Mouse (Mus musculus) thymus, adult 2 months (tissue): ENCODE results near the gene Cox20. TPM values are rescaled to one million over a fixed set of nuclear protein-coding genes. Genes with fewer than 3 reads are reported as not detected.
A peak's percentile ranks its signal among the peaks of the same experiment; 100 is the strongest.
"Not testable (repeated sequence)": the region's sequence is repeated elsewhere in the genome, so short reads cannot be mapped to it uniquely, and the experiment has no call there.

Source experiments
- DNase-seq: peaks from one replicate; pipeline ENCODE4 v3.0.0; 2021
- H3K27ac ChIP-seq: fragments of 200-500 bp; 2 replicates; pipeline ENCODE4 v1.5.1; 2012; ENCODE audit warnings: low read length, control low read depth; ENCODE audit not compliant: control insufficient read depth, insufficient read depth
- H3K27me3 ChIP-seq: fragments of 200-500 bp; 2 replicates; pipeline ENCODE4 v1.6.1; 2012; ENCODE audit warnings: mild to moderate bottlenecking, low read length, moderate library complexity, mixed read lengths; ENCODE audit not compliant: control insufficient read depth, insufficient read depth
- H3K36me3 ChIP-seq: fragments of 200-500 bp; 2 replicates; pipeline ENCODE4 v1.6.1; 2012; ENCODE audit warnings: mild to moderate bottlenecking, low read length, moderate library complexity; ENCODE audit not compliant: control insufficient read depth, insufficient read depth
- H3K4me1 ChIP-seq: fragments of 200-500 bp; replicated peaks from 2 replicates; pipeline ENCODE4 v1.6.1; 2012; ENCODE audit warnings: low read length; ENCODE audit not compliant: control insufficient read depth, insufficient read depth
- H3K4me3 ChIP-seq: fragments of 200-500 bp; 2 replicates; pipeline ENCODE4 v1.5.1; 2012; ENCODE audit warnings: mild to moderate bottlenecking, low read length, control low read depth, moderate library complexity; ENCODE audit not compliant: control insufficient read depth, insufficient read depth
- CTCF ChIP-seq: fragments of 200-500 bp; IDR thresholded peaks from 2 replicates; pipeline ENCODE4 v1.5.1; 2012; ENCODE audit warnings: mild to moderate bottlenecking, control low read depth, low read length, moderate library complexity, borderline replicate concordance; ENCODE audit not compliant: control insufficient read depth, poor library complexity, insufficient read depth; ENCODE audit errors: extremely low read depth
- POLR2A ChIP-seq: fragments of 200-500 bp; IDR thresholded peaks from 2 replicates; pipeline ENCODE4 v1.6.1; 2012; ENCODE audit warnings: mild to moderate bottlenecking, low read length, control low read depth, moderate library complexity; ENCODE audit not compliant: control insufficient read depth, poor library complexity, insufficient read depth; ENCODE audit errors: extremely low read depth
- WGBS: fragments of 180-500 bp; shearing (Covaris S2); methylation state at CpG from one replicate; pipeline ENCODE4 v1.1.7; 2018; 5-methylcytosine and 5-hydroxymethylcytosine counted together
- polyA plus RNA-seq: library from polyadenylated mRNA; depleted of rRNA; stranded (reverse); fragments of >200 nt; gene quantifications from 2 replicates; pipeline ENCODE4 v1.2.3, GENCODE M21; 2012; rRNA removed

Gene Cox20
- 16.2 and 19.2 TPM in 2 replicates for polyA plus RNA-seq

GRCm38 (mm10) chr1:178318389-178319184 is at the start of gene Cox20:
Gene Cox20 (plus strand): TSS chr1:178319130.
- TF ChIP-seq CTCF, result peak; percentile 50; the same call in 1 of the 2 replicates
- peak; percentile 80 for TF ChIP-seq POLR2A
- H3K4me3 ChIP-seq, result peak within 1 kb of the TSS; percentile 72
- no peaks in the 10 kb centered on the region for H3K4me1 ChIP-seq
- no peaks in the 10 kb centered on the region for H3K27me3 ChIP-seq
- WGBS, result under 1% methylated on average over 83 of the region's 83 CpGs
- H3K27ac ChIP-seq, result peak within 1 kb of the TSS; percentile 91
- peaks cover 30% of the 10 kb centered on the region for H3K36me3 ChIP-seq
- peak; percentile 97 for DNase-seq

DNA sequence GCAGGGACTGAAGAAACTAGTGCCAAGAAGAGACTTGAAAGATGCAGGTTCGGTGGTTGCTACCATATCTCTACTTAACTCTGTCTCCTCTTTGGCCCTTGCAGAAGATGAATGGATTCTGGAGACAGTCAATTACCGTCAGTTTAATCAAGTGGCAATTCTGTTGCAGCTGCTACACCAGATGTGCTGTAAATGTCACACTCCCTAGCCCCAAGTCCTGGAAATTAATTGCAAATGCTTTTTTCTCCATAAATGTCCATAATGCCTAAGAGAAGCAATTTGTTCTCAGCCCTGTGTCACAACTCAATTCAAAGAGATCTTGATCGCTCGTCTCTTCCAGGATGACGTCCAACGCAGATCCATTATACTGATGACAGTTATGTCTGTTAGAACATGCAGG is 48.3 kb upstream of the Cox20 start:
- Histone ChIP-seq H3K27me3 (no peaks in the 10 kb centered on the region), H3K27ac (no peak overlapping the region), H3K4me3 (no peak overlapping the region), H3K4me1 (peaks cover under 1% of the 10 kb centered on the region), H3K36me3 (no peaks in the 10 kb centered on the region)
- DNase-seq, result no peak
- WGBS, result 95% methylated on average over 6 of the region's 6 CpGs
- TF ChIP-seq POLR2A (no peak), CTCF (no peak)

DNA sequence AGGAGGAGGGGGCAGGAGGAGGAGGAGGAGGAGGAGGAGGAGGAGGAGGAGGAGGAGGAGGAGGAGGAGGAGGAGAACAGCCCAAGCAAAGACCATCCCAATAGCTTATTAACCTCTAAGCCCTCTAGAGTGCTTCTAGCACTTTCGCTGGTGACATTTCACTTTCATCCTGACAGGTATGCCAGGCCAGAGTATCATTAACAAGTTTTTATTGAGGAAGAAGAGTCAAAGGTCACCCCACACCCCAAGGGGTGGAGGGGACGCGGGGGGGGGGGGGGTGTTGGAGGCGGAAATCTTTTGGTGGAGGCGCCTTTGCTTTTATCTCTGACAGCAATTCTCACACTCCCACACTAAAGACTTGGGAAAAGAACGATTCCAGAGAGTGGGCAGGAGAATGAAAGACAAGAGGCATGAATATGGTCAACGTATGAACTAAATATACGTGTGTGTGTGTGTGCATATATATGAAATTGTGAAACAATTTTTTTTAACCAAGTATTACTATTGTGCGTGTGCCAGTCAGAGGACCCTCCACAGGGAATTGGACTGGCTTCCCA is 43.7 kb upstream of the Cox20 start:
- DNase-seq, result no peak

GRCm38 (mm10) chr1:178275738-178276053 is 43.2 kb upstream of the Cox20 start:
- 17% methylated on average over 11 of the region's 11 CpGs for WGBS
- H3K36me3 ChIP-seq, result no peaks in the 10 kb centered on the region

More for the DNA sequence above, 43.7 kb upstream of the Cox20 start:
- WGBS, result 78% methylated on average over 9 of the region's 9 CpGs
- H3K27me3 ChIP-seq, result no peaks in the 10 kb centered on the region
- no peak overlapping the region for H3K27ac ChIP-seq
- no peaks in the 10 kb centered on the region for H3K36me3 ChIP-seq
- H3K4me3 ChIP-seq, result no peak overlapping the region
- H3K4me1 ChIP-seq, result peaks cover 10% of the 10 kb centered on the region
- no peak for TF ChIP-seq CTCF
- TF ChIP-seq POLR2A, result no peak

DNA sequence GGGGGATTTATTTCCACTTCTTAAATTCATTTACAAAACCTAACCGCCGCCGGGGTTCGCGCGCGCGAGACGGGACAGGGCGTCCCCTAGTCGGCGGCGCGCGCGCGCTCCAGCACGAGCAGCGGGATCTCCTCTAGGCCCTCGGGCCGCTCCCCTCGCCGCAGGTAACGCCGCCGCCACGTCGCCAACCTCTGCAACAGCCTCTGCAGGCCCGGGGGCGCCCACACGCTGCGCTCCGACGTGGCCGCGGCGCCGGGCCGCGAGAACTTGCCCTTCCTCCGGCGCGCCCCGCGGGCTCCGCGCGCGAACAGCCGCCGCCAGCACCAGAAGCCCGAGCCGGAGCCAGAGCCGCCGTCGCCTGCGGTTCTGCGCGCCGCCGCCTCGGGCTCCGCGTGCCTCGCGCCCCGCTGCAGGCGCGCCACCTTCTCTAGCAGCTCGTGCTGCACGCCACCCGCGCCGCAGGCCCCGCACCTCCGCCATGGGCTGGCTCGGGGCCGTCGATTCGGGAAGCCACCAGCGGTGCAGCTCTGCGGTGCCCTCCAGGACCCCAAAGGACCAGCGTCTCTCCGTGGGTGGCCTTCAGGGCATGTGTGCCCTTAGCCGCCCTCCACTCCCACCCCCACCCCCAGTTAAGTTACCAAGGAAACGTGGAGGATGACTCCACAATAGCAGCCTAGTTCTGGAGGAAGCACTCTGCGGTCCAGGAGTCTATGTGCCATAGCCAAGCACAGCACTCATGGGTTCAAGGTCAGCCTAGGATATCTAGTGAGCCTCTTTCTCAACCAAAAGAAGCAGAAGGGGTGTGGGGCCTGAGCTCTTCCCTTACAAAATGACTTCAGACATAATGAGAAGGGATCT is 42.6 kb upstream of the Cox20 start:
- H3K27ac ChIP-seq, result no peak overlapping the region
- TF ChIP-seq POLR2A (no peak), CTCF (no peak; the same call in 1 of the 2 replicates)
- DNase-seq, result peak; percentile 55
- no peaks in the 10 kb centered on the region for H3K36me3 ChIP-seq
- 2% methylated on average over 87 of the region's 87 CpGs for WGBS
- no peaks in the 10 kb centered on the region for H3K27me3 ChIP-seq
- H3K4me3 ChIP-seq, result peak overlapping the region; percentile 43
- H3K4me1 ChIP-seq, result peaks cover 10% of the 10 kb centered on the region

More at GRCm38 (mm10) chr1:178275738-178276053, 43.2 kb upstream of the Cox20 start:
- no peak for DNase-seq
- H3K27ac ChIP-seq, result no peak overlapping the region
- H3K4me3 ChIP-seq, result peak overlapping the region; percentile 43
- H3K27me3 ChIP-seq, result no peaks in the 10 kb centered on the region
- peaks cover 10% of the 10 kb centered on the region for H3K4me1 ChIP-seq
- no peak for TF ChIP-seq POLR2A
- TF ChIP-seq CTCF, result no peak

DNA sequence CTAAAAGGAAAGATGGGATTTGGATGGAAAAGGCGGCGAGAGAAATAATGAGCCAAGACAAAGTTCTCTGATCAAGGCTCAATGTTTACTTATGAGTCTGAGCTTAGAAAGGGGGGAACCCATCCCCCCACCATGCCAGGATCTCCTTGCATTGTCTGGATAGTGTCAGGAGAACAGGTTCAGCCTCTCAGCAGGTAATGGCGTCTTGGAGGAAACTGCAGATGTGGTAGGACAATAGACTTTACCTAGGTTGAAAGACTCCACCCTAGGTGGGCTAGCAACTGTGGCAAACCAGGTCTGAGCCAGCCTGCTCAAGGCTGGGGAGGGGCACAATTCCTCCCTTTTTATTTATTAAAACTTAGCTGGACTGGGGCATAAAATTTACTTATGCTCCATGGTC is 35.6 kb upstream of the Cox20 start:
- H3K4me3 ChIP-seq, result not testable (repeated sequence)

More for the DNA sequence above, 35.6 kb upstream of the Cox20 start:
- not testable (repeated sequence) for H3K36me3 ChIP-seq, H3K27ac ChIP-seq, H3K27me3 ChIP-seq, DNase-seq, H3K4me1 ChIP-seq
- WGBS, result 96% methylated on average over 3 of the region's 3 CpGs
